Mouse (Mus musculus) bone marrow macrophage, adult 2 months (primary cell): ENCODE data around the gene Donson.

Experiments used
- CTCF ChIP-seq: IDR thresholded peaks from 2 replicates; pipeline ENCODE4 v1.5.1; 2012; ENCODE audit warnings: low read depth, mild to moderate bottlenecking, low read length, moderate library complexity
- POLR2A ChIP-seq: IDR thresholded peaks from 2 replicates; pipeline ENCODE4 v1.6.1; 2012; ENCODE audit warnings: mild to moderate bottlenecking, low read depth, low read length, borderline replicate concordance

- TF ChIP-seq CTCF (no peak), POLR2A (no peak)
Observed at GRCm38 (mm10) chr16:91689791-91690190, 1.2 kb upstream of the Donson start.
